Mouse (Mus musculus): ENCODE results near the gene Nos1ap.

The Nos1ap gene

DNA sequence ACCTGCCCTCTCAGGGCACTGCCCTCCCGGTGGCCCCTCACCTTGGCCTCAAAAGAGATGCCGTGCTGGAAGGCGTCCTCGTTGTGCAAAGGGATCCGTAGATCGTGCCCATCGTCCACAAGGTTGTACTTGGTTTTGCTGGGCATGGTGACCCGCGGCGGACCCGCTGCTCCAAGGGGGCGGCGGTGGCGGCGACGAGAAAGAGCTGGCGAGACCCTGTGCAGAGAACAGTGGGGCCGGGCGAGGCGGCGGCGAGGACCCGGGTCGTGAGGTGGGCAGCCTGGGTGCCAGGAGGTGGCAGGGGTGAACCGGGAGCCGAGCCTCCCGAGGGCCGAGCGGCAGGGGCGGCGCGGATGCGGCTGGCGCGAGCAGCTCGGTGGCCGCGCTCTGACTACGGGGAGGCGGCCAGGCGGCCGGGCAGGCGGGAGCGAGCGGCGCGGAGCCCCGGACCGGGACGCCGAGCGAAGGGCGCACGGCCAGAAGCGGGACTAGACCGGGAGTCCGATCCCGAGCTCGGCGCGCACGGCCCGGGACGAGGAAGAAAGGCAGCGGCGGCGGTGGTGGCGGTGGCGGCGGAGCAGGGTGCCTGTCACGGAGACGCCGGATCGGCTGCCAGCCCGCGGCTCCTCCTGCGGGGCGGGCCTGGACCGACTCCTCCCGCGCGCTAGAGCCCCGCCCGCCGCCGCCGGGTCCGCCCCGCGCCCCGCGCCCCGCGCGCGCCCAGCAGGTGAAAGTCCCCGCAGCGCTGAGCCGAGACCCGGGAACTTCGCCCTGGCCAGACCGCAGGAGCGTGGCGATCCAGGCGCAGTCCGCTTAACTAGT, at the start of gene Nos1ap:
TSS of gene Nos1ap (minus strand) at position 643 of the 822 bp plus-strand sequence.
- DNase-seq (ENCODE audit: low read depth) = no peak

- DNase-seq (ENCODE audit: low read depth) = no peak
Observed at GRCm38 (mm10) chr1:170638941-170639340, 49.3 kb upstream of the Nos1ap start.

DNA sequence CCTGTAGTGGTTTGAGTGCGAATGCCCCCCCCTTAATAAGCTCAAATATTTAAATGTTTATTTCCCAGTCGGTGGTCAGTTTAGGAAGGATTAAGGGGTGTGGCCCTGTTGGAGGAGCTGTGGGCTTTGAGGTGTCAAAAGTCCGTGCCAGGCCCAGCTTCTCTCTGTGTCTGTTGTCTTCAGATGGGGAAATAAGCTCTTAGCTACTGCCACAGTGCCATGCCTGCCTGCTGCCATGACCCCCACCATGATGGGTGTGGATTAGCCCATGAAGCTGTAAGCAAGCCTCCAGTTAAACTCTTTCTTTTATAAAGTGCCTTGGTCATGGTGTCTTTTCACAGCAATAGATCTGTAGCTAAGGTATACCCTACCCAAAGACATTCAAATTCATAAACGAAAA, 43.2 kb upstream of the Nos1ap start:
- no peak for DNase-seq (ENCODE audit: low read depth)

- peak; percentile 66 for DNase-seq (ENCODE audit: low read depth)
Observed at GRCm38 (mm10) chr1:170632385-170632784, 42.7 kb upstream of the Nos1ap start.

DNA sequence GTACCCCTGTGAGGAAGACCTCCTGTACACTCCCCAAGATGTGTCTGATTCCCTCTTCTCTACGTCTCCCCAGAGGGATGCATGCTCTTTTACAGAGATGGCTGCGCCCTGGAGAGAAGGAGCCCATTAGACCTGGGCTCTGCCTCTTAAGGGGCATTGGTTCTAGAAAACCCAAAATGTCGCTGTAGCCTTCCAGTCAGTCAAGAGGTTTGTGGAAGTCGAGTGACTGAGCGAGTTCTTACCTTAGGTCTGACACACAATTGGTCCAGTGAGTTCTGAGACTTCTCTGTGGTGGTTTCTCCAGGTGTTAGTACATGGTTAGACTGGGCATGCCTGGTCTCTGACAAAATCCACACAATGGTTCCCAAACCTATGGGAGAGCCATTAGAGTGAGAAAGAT, 41.9 kb upstream of the Nos1ap start:
- DNase-seq (ENCODE audit: low read depth) = no peak

DNA sequence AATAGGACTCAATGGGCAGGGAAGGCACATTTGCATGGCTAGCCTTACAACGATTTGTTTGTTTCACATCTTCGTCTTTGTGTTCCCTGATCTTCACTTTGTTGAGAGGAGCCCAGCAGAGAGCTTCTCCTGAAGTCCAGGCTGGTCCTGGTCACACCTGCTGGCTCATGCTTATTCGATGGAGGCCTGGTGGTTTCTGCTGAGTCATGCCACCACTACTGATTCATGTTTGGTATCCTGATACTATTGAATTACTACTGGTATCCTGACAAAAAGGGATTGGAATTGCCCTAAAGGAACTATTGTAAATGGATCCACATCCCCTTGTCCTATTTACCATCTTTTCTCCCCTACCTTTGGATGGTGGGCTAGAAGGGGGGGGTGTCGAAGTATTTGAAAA, 40.8 kb upstream of the Nos1ap start:
- no peak for DNase-seq (ENCODE audit: low read depth)

GRCm38 (mm10) chr1:170623432-170623831, 33.8 kb upstream of the Nos1ap start:
- DNase-seq (ENCODE audit: low read depth) = no peak

DNA sequence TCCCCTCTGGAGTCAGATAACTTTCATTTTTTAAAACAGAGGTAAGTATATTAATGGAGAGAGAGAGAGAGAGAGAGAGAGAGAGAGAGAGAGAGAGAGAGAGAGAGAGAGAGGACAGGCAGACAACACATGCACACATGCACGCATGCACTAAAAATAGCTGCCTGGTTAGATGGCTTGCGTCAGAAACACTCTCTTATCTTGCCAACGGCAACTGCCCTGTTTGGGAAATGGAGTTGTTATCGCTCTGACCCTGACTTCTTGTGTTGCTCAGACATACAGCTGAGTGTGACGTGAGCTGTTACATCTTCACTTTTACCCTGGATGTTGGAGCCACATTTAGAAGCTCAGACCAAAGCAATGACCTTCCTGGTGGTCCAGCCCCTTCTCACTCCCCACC, 33.3 kb upstream of the Nos1ap start:
- DNase-seq (ENCODE audit: low read depth) = no peak

DNA sequence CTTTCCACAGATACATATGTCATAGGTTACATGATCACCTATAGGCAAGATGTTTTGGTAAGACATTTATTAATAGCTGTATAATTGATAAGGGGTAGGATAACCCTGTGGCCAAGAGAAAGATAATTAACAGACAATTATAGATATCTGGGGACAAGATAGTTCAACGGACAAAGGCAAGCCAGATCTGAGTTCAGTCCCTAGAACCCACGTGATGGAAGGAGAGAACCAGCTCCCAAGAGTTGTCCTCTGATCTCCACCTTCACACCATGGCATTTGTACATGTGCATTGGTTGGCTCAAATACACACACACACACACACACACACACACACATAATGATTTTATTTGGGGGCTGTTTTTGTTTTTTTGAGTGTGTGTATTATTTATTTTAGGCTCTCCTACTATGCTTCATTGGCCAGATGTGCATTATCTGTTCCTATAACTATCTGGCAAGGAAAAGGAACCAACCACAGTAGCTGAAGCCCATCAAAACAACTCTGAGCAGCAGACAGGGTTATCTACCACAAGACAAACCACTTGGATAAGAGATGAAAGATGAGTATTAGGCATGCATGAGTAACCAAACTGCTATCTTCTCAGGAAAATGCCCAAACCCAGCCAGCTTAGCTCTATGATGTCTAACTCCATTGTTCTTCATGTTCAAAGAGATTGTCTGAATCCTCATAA, 30.2 kb upstream of the Nos1ap start:
- DNase-seq (ENCODE audit: low read depth) = no peak

- peak; percentile 52 for DNase-seq (ENCODE audit: low read depth)
Observed at GRCm38 (mm10) chr1:170612968-170613872, 23.6 kb upstream of the Nos1ap start.

GRCm38 (mm10) chr1:170611631-170612030, 22.0 kb upstream of the Nos1ap start:
- no peak for DNase-seq (ENCODE audit: low read depth)

DNA sequence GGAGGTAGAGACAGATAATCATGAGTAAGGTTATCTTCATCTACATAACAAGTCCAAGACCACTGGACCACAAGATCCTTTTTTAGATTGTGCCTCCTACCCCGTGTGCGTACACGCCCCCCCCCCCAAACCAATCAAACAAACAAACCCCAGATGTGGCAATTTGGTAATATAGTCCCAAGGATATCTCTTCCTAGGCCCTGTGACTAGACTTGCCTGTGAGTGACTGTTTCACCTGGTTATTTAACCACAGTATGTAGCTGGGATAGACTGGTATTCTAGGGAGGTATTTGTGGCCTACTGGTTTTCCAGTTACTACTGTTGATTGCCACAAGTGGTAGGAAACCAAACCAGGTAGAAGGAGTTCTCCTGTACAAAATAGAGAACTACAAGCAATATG, 21.0 kb upstream of the Nos1ap start:
- no peak for DNase-seq (ENCODE audit: low read depth)

- DNase-seq (ENCODE audit: low read depth) = no peak
Observed at GRCm38 (mm10) chr1:170610289-170610688, 20.6 kb upstream of the Nos1ap start.

DNA sequence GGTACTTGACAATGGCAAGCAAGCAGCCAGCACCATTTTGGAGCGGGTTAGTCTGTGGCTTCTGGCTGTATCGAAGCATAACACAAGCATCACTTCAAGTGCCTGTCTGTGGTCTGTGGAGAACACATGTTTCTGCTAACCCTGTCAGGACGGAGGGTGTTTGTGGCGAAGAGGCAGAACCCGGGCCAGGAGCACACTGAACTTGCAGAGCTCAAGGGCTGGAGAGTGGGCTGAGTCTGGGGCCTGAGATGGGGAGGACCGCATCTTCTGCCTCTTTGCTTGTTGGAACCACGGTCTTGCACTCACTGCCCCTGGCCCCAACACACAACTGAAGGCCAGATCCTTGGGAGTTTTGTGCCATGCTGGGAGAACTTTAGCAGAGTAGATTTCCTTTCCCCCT, 20.2 kb upstream of the Nos1ap start:
- DNase-seq (ENCODE audit: low read depth) = no peak

GRCm38 (mm10) chr1:170608461-170609071, 18.9 kb upstream of the Nos1ap start:
- DNase-seq (ENCODE audit: low read depth) = no peak

DNA sequence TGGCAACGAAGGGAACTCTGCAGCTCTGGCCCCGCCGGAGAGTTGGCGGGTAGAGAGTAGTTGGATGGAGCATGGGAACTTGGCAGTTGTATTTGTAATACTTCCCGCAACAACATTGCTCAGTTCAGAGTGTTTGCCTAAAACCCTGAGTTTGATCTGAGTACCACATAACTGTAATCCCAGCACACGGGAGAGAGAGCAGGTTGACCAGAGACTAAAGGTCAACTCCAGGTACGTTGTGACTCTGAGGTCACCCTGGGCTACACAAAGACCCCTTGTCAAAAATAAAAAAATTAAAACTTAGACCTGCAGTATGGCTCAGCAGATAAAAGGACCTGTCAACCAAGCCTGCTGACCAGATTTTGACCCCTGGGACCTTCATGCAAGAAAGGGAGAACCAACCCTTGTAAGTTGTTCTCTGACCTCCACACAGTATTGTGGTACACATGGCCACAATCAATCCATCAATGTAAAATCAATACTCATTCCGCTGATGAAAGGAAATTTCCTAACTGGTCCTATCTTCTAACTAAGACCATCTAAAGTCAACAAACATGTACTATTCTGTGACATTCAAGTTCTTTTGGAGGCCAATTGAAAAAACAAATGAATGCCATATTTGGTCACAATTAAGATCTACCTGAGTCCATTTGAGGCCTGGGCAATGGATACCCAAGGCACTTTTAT, 17.7 kb upstream of the Nos1ap start:
- no peak for DNase-seq (ENCODE audit: low read depth)

DNA sequence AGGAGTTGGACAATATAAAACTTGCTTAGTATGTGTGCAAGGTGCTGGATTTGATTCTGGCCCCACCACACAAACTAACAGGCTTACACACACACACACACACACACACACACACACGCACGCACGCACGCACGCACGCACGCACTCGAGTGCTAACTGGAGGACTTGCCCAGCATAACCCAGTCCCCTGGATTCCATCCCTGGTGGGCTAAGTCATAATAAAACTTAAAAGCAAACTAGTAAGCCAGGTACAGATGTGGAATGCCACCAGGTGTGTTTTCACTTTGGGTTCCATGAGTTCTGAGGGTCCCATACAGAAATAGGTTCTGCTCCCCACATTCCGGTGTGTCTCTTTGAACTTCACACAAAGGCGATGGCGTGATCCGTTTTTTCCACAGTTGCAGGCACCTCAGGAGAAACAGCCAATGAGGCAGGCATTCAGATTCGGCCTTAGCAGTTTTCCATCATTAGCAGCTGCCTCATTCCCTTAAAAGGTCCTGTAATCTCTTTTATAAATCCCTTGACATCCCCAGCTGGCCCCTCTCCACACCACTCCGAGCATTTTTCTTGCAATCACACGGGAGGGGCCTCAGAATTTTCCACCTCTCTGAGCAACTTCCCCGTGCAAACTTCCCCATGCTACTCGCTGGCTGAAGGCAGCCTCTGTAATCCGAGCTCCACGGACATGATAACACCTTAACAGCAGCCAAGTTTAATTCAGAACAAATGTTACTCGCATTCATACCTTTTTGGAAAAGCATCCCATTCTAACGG, 15.8 kb upstream of the Nos1ap start:
- DNase-seq (ENCODE audit: low read depth) = no peak

DNA sequence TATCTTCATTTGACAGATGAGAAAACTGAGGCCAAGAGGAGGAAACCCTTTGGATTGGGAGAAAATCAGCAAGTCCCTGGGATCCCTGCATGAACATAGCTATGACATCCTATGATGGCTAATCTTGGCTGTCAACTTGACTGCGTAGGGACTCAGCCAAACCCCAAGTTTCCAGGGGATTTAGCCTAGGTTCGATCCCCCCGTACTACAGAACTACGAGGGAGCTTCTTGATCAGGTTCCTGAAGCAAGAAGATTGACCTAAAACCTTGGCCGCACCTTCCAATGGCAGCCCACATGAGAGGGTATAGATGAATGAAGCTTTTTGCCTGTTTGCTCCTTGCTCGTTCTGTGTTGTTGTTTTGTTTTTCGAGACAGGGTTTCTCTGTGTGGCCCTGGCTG, 4.9 kb upstream of the Nos1ap start:
- DNase-seq (ENCODE audit: low read depth) = no peak

DNA sequence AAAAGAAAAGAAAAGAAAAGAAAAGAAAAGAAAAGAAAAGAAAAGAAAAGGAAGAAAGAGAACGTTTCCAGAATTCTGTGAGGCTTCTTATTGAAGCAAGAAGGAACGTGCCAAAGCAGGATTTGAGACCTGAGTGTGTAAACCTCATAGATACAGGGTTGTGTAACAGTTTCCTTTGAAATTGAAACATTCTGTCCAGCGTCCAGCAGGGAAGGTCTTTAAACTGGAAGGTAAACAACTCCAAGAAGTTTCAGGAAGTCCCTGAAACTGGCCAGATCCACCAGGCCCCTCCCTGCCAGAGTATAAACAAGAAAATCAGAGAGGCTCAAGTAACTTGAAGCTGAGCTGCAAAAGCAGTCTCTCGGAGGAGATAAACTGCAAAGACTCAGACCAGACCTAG, 870 bp upstream of the Nos1ap start:
- DNase-seq (ENCODE audit: low read depth) = no peak

DNA sequence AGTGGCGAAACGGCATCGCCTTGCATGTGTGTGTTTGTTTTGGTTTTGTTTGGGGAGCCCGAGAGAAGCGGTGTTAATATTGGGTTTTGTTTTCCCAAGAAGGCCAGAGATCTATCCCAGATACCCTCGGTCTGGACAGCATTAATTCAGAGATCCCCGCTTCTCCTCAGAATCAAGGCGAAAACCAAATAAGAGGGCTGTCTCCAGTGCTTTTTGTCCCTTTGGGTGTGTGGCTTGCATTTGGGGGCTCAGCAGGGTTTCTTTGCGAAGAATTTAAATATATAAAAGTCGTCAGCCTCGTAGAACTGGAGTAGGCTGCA, 340 bp upstream of the Nos1ap start:
- no peak for DNase-seq (ENCODE audit: low read depth)

DNA sequence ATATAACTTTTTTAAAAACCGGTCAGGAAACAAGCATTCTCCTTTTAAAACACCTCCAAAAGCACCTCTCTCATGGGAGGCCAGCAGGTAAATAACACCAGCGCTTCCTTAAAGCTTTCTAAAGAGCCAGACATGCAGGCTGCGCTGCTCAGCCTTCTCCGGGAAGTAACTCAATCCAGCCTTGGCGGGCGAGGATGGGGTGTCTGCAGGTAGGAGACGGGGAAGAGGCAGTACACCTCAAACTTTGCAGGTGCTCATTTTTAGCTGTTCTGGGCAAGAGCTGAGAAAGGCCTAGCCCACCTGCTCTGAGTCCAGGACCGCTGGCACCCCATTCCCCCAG, 812 bp downstream of the Nos1ap start:
- DNase-seq (ENCODE audit: low read depth) = no peak
